Mouse (Mus musculus) cerebellum, adult 8-10 months (tissue): ENCODE measurements around the gene Rora.

Experiments used
- DNase-seq: peaks from one replicate; pipeline ENCODE4 v3.0.0; 2022

Rora gene

DNA sequence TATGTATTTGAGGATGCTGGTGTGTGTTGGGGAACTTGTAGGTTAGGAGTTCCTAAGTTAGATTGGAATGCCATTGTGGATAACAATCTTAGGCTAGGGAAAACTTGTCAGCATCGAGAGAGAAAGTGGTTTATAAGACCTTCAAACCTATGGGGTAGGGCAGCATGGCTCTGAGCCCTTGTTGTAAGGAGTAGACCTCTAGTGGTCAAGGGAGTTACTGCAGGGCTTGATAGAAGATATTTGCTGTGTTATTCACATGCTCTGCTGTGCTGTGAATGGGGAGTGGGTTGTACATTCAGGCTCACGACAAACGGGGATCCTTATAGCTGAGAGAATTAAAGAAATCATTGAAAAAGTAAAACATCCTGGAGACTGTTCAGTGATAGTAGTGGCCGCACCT lies 35.8 kb downstream of the Rora start:
- DNase-seq, result peak; percentile 59

DNA sequence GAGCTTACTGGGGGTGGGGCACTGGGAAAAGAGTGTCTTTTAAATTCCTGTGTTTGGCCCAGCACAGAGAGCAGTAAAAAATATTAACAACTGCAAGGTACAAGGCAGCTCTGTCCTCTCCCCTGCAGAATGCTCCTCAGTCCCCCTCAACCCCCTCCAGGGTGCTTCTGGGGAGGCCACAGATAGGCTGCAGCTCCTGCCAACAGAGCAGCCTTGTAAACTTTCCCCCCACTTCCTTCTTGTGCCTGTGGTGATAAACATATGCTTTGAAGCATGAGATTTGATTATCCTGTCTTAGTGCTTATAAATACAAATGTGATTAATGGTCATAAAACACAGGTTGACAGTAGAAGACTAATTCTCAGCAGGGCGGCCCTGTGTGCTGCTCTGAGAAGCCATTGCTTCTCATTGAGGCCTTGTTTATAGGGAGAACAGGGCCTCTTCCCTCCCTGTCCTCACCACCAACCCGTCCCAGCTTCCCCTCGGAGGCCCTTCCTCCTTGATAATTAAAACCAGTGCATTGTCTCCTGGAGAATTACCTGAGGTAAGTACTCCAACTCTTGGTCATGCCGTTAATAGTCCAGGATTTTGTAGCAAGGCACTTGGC lies 41.4 kb downstream of the Rora start:
- DNase-seq, result no peak

DNA sequence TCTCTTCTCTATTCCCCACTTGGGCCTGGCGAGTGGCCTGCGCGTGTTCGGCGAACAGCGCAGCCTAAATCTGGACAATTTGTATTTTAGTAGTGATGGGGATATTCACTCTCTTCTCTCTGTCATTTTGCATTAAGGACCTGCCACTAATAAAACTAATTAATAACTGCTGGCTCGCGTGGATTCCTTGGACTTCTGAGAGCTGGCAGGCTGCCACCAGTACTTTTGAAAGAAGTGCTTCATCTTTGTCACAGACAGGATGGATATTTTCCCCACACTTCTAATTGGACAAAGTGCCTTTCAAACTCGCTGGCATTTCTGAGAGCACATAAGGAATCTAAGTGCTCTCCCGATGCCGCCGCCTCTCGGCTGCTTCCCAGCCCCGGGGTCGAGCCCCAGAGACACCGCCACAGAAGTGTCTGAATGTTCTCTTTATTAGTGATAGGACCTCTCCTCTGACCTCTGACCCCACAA lies 41.9 kb downstream of the Rora start:
- no peak for DNase-seq

DNA sequence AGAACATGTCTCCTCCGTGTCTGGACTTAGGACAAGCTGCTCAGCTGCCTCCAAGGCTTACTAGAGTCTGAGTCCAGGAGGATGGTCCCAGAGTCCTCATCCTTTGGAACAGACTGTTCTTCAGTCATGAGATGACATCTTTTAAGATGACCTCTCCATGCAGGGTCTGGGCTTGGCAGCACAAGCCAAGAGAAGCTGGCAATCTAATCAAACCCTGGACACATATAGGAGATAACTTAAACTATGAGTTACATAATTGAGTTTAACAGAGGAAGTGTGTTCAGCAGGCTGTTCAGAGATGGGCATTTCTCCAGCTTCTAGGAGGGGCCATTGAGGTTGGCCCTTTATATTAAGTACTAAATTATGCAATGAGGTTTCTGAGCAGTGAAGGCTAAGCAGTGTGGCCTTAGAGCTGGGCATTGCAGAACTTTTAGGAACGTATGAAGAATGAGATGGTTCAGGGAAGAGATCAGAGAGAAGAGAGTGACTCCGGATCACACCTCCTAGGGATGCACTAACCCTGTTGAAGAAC lies 42.9 kb downstream of the Rora start:
- DNase-seq, result no peak

DNA sequence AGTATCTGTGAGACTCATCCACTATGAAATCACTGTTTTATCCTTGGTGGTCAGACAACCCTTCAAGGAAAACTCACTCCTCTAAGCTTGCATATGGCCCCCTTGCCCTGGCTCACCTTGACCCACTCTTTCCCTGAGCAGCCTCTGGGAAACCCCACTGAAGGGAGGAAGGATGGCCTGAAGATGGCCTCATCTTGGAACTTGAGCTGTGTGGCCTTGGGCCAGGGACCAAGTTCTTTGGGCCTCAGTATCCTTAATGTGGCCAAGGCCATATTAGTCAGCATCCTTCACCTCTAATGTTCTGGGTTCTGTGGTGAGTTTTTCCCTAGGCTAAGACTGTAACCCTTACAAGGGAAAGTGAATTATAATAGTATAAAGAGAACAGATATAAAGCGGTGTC lies 45.8 kb downstream of the Rora start:
- DNase-seq, result no peak

DNA sequence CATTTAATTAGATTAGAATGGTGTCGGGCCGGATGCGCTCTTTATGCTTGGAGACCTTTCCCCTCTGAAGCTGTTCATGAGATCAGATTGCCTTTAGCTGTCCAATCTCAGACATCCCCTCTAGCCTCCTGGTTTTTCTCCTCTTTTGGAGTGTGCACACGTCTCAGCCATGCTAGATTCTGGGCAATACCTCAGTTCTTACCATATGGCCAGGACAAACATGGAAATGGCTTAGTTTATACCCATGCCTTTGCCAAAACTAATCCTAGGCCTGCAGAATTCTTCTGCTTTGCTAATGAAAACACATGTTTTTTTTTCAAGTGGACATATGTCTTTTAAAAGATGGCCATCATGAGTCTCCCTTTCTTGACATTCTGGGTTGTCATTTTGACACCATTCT lies 46.3 kb downstream of the Rora start:
- no peak for DNase-seq

DNA sequence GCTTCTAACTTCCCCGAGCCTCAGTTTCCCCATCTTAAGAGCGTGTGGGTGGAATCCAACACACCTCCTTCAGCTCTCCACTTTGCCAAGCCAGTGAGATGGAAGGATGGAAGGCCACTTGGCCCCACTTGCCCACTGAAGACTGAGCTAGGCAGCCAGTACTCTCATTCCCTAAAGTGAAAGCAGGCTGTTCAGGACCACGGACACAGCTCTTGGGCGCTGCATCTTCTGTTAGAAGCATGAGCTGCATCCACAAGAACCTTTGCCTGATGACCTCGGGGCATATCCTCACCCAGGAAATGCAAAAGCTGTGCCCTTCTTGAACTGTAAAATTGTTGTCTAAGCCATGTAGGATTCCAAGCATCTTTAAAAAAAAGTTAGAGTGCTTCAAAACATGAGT lies 54.0 kb downstream of the Rora start:
- no peak for DNase-seq

DNA sequence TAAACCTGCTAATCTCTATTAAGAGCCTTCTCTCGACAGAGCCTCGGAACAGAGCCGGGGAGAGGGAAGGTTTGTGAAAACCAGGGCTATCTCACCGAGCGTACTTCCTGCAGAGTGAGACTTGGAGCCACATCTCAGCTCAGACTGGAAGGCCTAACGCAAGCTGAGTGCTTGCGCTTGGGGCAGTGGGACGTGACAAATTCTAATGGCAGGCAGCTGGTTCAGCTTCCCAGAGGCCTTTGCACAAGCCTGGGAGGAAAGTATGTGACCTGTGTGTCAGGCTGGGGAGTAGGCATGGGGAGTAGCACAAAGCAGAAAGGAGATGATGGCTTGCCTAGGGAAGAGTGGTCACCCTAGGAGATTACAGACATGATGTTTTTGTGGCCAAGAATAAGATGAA lies 55.6 kb downstream of the Rora start:
- DNase-seq, result no peak

DNA sequence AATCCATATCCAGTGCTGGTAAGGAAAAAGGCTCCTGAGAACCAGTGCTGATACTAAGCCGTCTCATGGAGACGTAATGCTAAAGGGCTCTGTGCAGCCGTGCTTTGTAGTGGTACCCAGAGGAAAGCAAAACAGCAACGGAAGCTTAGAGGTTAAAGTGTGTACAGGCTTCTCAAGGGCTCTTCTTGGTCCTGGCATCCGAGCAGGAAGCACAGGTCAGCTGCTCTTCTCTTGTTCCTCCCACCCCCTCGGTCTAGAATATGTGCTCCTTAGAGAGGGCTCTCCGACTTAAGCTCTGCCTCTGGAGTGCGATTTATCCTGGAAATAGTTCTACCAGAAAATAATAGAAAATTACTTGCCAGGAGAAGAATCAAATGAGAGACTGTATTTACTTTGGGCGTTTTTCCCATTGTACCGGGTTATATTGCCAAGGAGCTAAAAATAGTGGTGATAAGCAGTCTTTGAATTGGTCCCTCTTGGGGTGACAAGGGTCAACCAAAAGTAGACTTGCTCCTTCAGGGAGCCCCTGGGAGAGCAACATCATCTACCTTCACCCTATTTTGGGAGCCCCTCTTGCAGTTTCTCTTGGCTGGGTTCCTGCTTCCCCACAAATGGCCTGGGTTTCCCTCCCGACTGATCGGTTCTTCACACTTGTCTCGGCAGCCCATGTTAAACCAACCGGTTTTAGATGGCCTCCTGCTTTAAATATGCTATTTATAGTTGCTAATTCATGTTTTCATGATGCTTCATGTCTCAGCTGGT lies 57.5 kb downstream of the Rora start:
- peak; percentile 30 for DNase-seq

DNA sequence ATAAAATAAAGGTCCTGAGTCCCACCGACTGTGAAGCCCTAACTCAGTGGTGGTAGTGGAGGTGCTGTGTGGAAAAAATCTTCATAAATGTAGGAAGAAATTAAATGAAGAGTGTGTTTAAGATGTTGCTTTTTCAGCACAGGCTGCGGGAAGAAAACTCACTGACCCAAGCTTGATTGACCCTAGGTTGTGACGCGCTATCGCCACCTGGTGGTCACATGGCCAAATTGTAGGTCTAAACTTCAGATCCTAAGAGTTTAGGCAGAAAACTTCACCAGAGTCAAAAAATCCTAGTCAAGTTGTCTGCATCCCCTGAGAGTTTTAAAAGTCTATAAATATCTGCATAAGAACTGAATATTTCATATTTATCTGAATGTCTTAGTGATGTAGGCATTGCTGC lies 63.4 kb downstream of the Rora start:
- no peak for DNase-seq

DNA sequence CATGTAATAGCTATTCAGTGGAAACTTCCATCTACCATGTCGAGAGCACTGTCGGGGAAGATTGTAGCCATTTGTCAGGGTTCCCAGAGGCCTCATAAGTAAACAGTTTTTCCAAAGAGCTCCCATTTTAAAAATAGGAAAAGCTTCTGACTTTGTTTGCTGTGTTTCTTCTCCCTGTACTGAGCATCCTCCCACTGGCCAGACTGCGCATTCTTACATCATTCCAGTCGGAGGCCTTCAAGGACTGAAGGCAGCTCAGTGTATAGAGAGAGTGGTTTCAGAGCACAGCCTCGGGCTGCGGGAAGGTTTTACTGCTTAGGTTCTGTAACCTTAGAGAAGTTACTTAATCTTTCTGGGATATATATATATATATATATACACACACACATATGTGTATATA lies 64.8 kb downstream of the Rora start:
- DNase-seq, result no peak

DNA sequence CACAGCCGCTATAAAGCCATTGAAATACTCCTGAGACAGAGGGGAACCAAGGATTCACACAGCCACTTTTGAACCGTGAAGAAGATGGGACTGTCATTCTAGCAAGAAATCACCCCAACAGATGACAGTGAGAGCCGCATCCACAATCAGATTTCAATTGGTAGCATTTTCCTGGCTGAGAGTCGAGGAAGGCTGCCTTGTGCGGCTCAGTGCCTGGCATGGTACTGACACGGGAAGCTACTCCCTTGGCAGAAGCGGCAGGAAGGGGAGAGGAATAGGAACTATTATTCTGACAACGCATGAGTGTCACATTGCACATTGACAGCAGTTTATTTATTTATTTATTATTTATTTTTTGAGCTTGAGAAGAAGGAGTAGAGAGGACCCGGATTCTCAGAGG lies 65.7 kb downstream of the Rora start:
- DNase-seq, result no peak

DNA sequence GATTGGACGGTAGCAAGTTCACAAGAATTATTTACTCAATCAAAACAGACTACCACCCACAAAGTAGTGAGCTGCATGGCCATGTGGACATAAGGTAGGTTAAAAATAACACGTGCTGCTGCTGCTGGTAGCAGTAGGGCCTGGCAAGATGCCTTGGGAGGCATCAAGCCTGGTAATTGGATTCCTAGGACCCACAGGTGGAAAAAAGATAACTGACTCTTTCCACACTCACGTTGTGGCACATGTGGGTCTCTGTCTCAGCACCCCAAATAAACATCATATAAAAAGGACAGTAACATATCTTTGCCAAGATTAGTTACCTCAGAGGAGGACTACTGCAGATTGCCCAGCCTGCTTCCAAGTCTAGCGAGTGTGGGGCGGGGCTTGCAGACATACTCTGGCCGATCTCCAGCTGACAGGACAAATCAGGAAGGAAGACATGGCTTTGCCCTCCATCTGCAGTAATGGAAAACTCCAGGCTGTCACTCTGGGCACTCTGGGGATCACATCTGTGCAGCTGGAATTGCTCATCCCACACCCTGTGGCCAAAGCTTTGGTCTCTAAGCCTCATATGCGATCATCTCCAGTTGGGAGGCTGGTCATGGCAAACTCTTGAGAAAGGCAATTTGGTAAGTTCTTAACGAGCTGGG lies 71.2 kb downstream of the Rora start:
- DNase-seq, result peak; percentile 69

DNA sequence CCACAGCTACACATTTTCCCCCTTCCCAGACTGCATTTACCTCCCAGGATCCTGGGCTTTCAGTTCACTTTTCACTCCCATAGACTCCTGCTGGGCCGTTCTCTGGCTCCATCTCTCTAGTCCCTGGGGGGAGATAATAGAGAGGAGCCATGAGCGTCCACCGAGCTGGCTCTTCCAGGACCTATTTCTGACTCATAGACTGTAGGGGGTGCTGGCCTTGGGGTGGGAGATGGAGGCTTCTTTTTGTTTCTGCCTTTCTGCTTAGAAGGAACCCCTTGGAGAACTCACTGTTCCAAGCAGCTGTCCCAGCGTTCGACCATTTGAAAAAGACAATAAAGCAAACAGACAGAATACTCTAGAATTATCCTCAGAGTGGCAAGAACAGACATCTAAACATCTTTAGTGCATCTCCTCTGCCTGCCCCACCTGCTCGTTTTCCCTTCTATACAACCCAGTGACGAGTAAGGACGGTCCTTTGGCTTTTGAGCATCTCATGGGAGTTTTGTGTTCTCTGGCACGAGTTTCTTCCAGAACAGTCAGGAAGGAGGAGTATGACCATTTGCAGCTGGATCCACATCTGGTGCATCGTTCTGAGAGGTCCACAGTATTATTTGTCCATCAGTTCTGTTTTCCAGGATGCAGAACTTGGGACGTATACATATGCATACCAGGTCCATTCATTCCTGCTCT lies 73.7 kb downstream of the Rora start:
- DNase-seq, result no peak

DNA sequence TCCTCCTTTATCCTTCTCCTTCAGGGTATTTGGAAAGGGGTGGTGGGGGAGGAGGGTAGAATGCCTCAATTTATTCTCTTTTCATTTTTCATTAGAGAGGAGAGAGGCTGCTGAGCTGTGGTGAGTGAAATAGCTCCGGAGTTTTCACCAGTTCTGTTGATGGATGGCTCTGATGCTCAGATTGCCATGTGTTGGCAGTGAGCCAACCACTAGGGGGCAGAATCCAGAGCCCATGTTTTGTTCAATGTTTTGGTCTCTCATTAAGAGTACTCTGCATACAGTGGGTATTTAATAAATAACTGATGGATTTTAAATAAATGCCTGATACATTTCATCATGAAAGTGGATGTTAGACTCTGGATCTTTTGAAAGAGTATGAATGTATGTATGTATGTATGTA lies 77.9 kb downstream of the Rora start:
- no peak for DNase-seq

DNA sequence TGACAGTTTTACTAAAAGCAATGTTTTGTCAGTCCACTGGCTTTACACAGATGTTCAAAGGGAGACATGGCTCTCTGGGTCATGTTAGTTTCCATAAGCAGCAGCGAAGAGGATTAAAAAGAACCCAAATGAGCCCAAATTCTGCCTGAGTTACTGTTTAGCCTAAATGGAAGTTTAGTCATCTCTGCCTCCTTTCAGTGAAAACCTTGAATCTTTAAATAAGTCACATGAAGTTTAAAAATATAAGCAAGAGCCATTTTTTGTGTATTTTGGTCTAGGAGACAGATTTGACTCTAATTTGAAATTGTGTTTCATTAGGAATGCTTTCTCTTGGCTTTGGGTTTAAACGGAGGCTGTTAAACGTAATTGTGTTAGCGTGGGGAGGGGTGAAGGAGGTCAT lies 79.3 kb downstream of the Rora start:
- no peak for DNase-seq

DNA sequence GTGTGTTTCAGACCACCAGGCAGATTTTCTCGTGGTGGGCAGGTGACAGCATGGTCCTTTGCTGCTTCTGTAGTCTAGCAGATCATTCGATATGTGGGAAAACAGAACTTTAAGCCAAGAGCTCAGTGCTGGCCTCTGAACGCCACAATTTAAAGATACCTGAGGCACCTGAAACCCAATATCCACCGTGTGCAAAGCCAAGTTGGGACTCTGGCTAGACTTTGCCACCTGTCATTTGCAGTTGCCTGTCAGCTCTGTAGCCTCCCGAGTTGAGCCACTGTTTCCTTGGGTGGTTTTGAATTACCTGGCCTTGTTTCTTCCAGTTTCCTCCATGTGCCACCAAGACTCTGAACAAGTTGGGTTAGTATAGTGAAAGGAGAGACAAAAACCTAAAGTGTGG lies 82.3 kb downstream of the Rora start:
- no peak for DNase-seq

DNA sequence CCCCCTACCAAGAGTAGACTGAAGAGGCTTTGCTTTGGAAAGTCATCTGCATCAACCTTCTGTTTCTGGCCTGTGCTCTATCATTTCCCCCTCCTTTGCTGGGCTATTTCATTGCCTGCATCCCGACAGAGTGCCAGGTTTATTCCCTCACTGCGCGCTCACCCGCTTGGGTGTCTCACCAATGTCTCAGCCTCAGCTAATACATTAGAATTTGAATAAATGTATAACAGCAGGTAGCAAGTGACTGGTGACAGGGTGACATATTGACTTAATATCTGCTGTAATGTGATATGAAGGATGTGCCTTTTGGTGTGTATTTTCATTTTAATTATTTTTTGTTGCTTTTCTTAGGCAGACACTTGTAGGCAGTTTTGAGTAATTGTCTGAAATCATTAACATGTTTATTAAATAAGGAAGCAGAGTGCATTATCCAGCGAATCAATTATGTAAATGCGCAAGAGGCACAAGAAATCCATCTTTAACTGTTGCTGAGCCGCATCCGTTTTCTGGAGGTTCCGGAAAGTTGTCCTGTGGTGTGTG lies 83.7 kb downstream of the Rora start:
- no peak for DNase-seq

DNA sequence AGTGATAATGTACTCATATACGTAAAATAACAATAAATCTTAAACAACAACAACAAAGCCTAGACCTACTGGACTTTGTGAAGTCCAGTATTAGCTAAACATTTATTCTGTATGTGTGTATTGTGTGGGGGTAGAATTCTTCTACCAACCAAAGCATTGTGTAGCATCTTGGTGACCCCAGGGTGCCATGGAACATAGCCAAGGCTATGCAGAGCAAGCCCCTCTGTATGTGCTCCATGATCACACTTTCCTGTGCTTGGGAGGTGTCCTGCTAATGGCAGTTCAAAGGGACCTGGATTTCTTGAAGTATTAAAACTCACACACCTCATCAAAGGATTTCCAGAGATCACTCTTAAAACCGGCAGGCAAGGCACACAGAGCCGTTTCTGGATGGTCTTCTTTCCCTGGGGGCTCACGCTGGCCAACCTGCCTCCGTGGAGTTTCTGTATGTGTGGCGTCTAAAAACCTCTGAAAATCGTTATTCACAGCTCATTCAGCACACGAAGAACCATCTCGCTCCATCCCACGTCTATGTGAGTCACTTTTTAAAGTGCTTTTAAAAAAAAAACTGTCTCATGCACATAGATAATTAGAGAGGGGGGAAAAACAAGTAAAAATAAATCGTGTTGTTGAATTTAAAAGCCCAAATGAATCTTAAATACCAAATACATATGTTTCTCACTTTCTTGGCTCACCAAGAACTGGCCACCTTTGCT lies 92.5 kb downstream of the Rora start:
- no peak for DNase-seq

DNA sequence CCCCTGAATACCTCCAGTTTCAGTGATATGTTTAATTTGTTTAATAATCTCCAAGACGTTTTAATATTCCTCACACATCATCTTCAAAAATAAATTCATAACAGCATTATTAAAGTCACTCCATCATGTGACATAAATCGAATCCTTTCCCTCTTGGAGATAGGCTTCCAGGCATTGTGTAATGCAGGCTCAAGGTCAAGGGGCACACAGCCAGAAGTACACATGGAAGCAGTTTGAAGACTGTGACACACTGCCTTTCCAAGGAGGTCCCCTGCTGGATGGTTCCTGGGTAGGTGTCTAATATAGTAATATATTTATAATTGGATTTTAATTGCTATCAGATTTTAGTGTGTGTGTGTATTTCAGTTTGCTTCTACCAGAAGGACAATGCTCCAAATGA lies 103.4 kb downstream of the Rora start:
- no peak for DNase-seq

DNA sequence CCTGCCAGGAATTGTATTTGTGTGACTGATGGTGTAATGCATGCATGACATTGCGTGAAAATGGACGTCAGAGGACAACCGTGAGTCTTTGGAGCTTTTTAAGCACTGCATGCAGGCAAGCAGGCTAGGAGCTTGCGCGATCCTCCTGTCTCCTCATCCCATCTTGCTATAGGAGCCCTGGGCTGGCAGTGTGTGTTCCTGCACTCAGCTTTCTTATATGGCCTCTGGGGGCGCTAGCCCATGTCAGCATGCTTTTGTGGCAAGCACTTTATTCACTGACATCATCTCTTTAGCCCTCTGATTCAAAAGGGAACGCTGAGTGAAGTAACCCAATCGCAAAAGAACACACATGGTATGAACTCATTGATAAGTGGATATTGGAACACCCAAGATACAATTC lies 105.7 kb downstream of the Rora start:
- no peak for DNase-seq

DNA sequence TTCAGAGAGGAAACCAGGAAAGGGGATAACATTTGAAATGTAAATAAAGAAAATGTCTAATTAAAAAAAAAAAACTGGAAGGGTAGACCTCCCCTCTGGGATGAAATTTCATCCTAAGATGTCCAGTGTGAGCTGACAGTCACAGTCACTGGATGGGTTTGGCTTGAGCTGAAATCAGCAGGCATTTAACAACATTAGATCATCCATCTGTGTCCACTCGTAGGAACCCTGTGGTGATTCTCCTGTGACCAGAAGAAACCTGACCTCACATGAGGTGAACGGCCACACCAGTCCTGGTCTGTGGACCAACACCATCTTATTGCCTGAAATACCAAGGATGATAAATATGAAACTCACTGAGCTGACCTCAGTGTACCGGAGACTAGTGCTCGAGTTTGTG lies 106.7 kb downstream of the Rora start:
- peak; percentile 33 for DNase-seq

DNA sequence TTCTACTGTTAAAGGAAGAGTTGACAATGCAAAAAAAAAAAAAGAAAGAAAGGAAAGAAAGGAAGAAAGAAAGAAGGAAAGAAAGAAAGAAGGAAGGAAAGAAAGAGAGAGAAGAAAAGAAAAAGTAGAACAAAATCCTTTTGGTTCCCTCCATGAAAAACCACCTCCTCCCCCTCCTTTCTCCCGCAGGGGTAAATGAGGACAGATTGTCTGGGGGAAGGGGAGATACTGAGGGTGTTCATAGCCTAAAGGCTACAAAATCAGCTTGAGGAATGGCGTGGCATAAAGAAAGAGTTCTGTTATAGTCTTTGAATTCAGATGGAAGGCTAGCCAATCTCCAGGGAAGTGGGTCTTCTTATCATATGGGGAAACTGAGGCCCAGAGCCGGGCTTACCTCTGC lies 107.3 kb downstream of the Rora start:
- DNase-seq, result no peak
